Mouse (Mus musculus): ENCODE results near the gene Sufu.

DNA sequence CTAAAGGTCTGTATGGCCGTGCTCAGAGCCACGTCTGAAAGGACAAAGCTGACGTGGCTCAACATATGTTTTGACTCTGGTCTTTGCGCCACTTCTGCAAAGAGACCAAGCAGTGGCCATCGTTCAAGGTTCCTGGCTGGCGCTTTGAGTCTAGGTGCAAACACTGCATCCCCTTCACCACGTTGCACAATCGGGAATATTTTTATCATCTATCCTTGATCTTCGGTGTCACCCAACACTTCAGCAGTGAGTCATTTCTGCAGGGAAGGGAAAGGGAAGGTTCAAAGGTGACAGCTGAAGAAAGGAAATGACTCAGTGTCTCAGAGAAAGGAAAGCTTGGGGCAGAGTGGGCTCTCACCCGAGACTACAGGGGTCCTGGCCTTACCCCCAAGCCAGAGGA lies 62.6 kb downstream of the Sufu start:
- TF ChIP-seq CTCF (IDR thresholded peaks at IDR 0.05) (no peak), POLR2A (IDR thresholded peaks at IDR 0.05; ENCODE audit: insufficient read depth, low read depth, low read length) (no peak)

Measured in heart, adult 2 months (tissue).